Mouse (Mus musculus) adrenal gland, adult 8-10 months (tissue): ENCODE measurements around the gene Vmn1r83. TPM values are rescaled to one million over a fixed set of nuclear protein-coding genes. Genes with fewer than 3 reads are reported as not detected.

Source experiments
- DNase-seq: peaks from one replicate; pipeline ENCODE4 v3.0.0; 2022
- microRNA-seq, 2 experiments: library from miRNA; unstranded; fragments of <30 nt; microRNA quantifications; one replicate each; pipeline ENCODE4 v1.2.0; 2022
- total RNA-seq, 4 experiments: library from RNA; stranded (reverse); gene quantifications; 2 replicates each; pipeline ENCODE4 v1.2.4; 2022

Vmn1r83 gene
- not detected for total RNA-seq

DNA sequence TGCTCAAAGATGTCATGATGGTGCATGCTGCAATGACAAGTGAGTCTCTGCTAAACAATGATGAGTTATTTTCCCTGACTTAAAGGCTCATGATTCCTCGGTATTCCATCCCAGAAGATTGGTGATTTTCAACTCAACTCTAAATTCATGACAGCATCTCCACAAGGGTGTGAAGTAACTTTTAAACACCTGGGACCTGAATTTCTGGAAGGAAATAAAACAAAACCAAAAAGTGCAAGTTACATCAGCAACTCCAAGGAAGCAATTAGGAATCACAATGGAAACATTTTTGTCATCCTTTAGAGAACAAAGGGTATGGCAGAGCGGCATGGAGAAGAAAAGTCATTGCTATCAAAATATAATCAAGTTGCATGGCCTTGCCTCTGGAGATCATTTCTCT, at the start of gene Vmn1r83:
Gene Vmn1r83, minus strand, starts transcription at position 101 of the 400 bp plus-strand sequence.
- no peak for DNase-seq

DNA sequence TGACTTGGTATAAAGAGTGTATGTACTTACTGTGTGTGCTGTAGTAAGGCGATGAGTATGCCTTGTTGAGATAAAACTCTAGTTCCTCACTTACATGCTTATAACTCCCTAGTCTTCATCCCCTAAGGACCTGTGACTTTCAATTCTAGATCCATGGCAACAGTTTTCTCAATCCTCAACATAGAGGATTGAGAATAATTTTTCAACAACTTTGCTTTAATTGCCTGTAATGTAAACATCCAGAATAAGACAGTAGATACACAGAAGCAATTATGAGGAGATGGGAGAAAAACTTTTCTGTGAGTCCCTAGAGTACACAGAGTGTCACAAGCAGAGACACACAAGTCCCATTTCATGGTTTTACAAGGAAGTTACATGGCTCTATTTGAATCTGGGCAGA, 39.9 kb upstream of the Vmn1r83 start, which contains the start of gene Vmn1r84:
Gene Vmn1r84, minus strand, starts transcription at position 101 of the 400 bp plus-strand sequence.
- DNase-seq: no peak

DNA sequence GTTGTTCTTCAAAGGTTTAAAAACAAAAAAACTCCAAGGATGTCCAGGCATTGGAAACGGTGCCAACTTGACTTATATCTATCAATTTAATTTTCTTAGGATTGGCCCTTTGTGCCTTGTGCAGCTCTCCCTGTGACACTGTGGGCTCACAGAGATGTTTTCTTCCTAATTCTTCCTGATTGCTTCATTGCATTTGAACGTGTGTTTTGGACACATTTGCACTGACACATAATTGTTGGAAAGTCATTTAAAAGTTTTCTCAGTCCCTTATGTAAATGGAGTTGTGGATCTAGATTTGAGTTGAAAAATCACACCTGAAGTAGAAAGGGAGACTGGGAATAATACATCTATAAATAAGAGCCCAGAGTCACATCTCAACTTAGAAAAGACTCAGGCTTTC, 29.2 kb downstream of the Vmn1r83 start, which contains the start of gene Vmn1r82:
Gene Vmn1r82, plus strand, starts transcription at position 301 of the 400 bp plus-strand sequence.
- DNase-seq: no peak

Small RNA genes within 50 kb of the gene (microRNA-seq; reads per million reads assigned to microRNA genes)
- gene Gm23521: 0 reads per million in 2 experiments

Other genes starting within 250 kb of the Vmn1r83 start
- not detected for gene Vmn1r78, start 179.2 kb downstream of the Vmn1r83 start, total RNA-seq
- under 1 TPM in 1 of 4 experiments, not detected in 3; 0.03 TPM for gene Vmn1r79, start 158.2 kb downstream of the Vmn1r83 start, total RNA-seq
- gene Vmn1r80, start 140.2 kb downstream of the Vmn1r83 start, total RNA-seq: not detected
- gene Vmn1r81, start 61.2 kb downstream of the Vmn1r83 start, total RNA-seq: not detected
- not detected for gene Vmn1r82, start 29.1 kb downstream of the Vmn1r83 start, total RNA-seq
- not detected for gene Vmn1r84, start 39.8 kb upstream of the Vmn1r83 start, total RNA-seq
- gene Zfp551, start 93.3 kb upstream of the Vmn1r83 start, total RNA-seq: 1 to 10 TPM; 3.9 to 8.5 (median 7.0) TPM
- gene Zfp606, start 148.8 kb upstream of the Vmn1r83 start, total RNA-seq: 10 to 100 TPM in 3 of 4 experiments, 1 to 10 TPM in 1; 8.7 to 14.9 (median 12.4) TPM
- not detected for gene 2900092C05Rik, start 183.0 kb upstream of the Vmn1r83 start, total RNA-seq